Mouse (Mus musculus): ENCODE results near the gene Abhd11. TPM values are rescaled to one million over a fixed set of nuclear protein-coding genes. Genes with fewer than 3 reads are reported as not detected.

Gene Abhd11
- polyA plus RNA-seq, 1 experiment from 2014 or later: 50.7 TPM

- 24% methylated on average over 26 of the region's 26 CpGs for WGBS
- H3K27me3 ChIP-seq: peaks cover 21% of the 10 kb centered on the region
- H3K4me2 ChIP-seq (replicated peaks): peak overlapping the region; percentile 22; the same call in 1 of the 2 replicates
- no peaks in the 10 kb centered on the region for H3K9me3 ChIP-seq
- no peak overlapping the region for H3K27ac ChIP-seq
- H3K9ac ChIP-seq (replicated peaks): 0 out of 2 replicates have a peak overlapping the region, but pooled peaks have one; percentile 40
- H3K36me3 ChIP-seq: no peaks in the 10 kb centered on the region
- peaks cover 37% of the 10 kb centered on the region for H3K4me1 ChIP-seq (replicated peaks)
- ATAC-seq: no peak
- 0 out of 2 replicates have a peak overlapping the region, but pooled peaks have one; percentile 5 for H3K4me3 ChIP-seq (replicated peaks)
Observed at GRCm38 (mm10) chr5:135011809-135012613, 3.1 kb downstream of the Abhd11 start.

- H3K4me2 ChIP-seq (replicated peaks): peak overlapping the region; percentile 22; the same call in 1 of the 2 replicates
- no peak overlapping the region for H3K4me3 ChIP-seq (replicated peaks)
- peaks cover 19% of the 10 kb centered on the region for H3K27me3 ChIP-seq
- no peaks in the 10 kb centered on the region for H3K9me3 ChIP-seq
- H3K9ac ChIP-seq (replicated peaks): no peak overlapping the region
- WGBS: 4% methylated on average over 16 of the region's 16 CpGs
- H3K4me1 ChIP-seq (replicated peaks): peaks cover 34% of the 10 kb centered on the region
- ATAC-seq: no peak
- no peak overlapping the region for H3K27ac ChIP-seq
- H3K36me3 ChIP-seq: no peaks in the 10 kb centered on the region
Observed at GRCm38 (mm10) chr5:135012671-135013441, 3.9 kb downstream of the Abhd11 start.

- H3K27me3 ChIP-seq: peaks cover 19% of the 10 kb centered on the region
- no peak overlapping the region for H3K4me2 ChIP-seq (replicated peaks)
- 0 out of 2 replicates have a peak, but pooled peaks have one; percentile 22 for ATAC-seq
- no peak overlapping the region for H3K9ac ChIP-seq (replicated peaks)
- H3K4me1 ChIP-seq (replicated peaks): peaks cover 24% of the 10 kb centered on the region
- 14% methylated on average over 7 of the region's 7 CpGs for WGBS
- no peaks in the 10 kb centered on the region for H3K36me3 ChIP-seq
- H3K27ac ChIP-seq: no peak overlapping the region
- H3K9me3 ChIP-seq: no peaks in the 10 kb centered on the region
- no peak overlapping the region for H3K4me3 ChIP-seq (replicated peaks)
Observed at GRCm38 (mm10) chr5:135015497-135015896, 6.5 kb downstream of the Abhd11 start.

- 57% methylated on average over 4 of the region's 4 CpGs for WGBS
- Histone ChIP-seq H3K27me3 (peaks cover 13% of the 10 kb centered on the region), H3K4me3 (replicated peaks) (no peak overlapping the region), H3K9ac (replicated peaks) (no peak overlapping the region), H3K4me2 (replicated peaks) (no peak overlapping the region), H3K9me3 (no peaks in the 10 kb centered on the region), H3K27ac (no peak overlapping the region), H3K36me3 (no peaks in the 10 kb centered on the region), H3K4me1 (replicated peaks) (peaks cover 16% of the 10 kb centered on the region)
- no peak for ATAC-seq
Observed at GRCm38 (mm10) chr5:135016224-135016759, 7.3 kb downstream of the Abhd11 start.

- Histone ChIP-seq H3K27me3 (0 out of 2 replicates have a peak, but pooled peaks cover 2% of the 10 kb centered on the region), H3K36me3 (no peaks in the 10 kb centered on the region), H3K4me3 (replicated peaks) (no peak overlapping the region), H3K9ac (replicated peaks) (no peak overlapping the region), H3K27ac (no peak overlapping the region), H3K4me2 (replicated peaks) (no peak overlapping the region), H3K9me3 (no peaks in the 10 kb centered on the region), H3K4me1 (replicated peaks) (peaks cover 25% of the 10 kb centered on the region)
- peak; percentile 31; the same call in 1 of the 2 replicates for ATAC-seq
- 79% methylated on average over 6 of the region's 6 CpGs for WGBS
Observed at GRCm38 (mm10) chr5:135021814-135022213, 12.9 kb downstream of the Abhd11 start.

GRCm38 (mm10) chr5:135023344-135024173, 14.6 kb downstream of the Abhd11 start, which contains the start of gene Stx1a:
TSS of gene Stx1a (plus strand) at chr5:135023482.
- peak within 1 kb of the TSS; percentile 9; the same call in 1 of the 2 replicates for H3K27ac ChIP-seq
- peak within 1 kb of the TSS; percentile 80 for H3K9ac ChIP-seq (replicated peaks)
- peak within 1 kb of the TSS; percentile 70 for H3K4me3 ChIP-seq (replicated peaks)
- H3K27me3 ChIP-seq: 0 out of 2 replicates have a peak, but pooled peaks cover 2% of the 10 kb centered on the region
- no peaks in the 10 kb centered on the region for H3K9me3 ChIP-seq
- peak; percentile 93 for ATAC-seq
- H3K36me3 ChIP-seq: no peaks in the 10 kb centered on the region
- H3K4me2 ChIP-seq (replicated peaks): peak within 1 kb of the TSS; percentile 92
- under 1% methylated on average over 61 of the region's 61 CpGs for WGBS
- H3K4me1 ChIP-seq (replicated peaks): peaks cover 27% of the 10 kb centered on the region

- 76% methylated on average over 11 of the region's 11 CpGs for WGBS
- H3K9ac ChIP-seq (replicated peaks): no peak overlapping the region
Observed at GRCm38 (mm10) chr5:135024665-135025224, 15.8 kb downstream of the Abhd11 start.

GRCm38 (mm10) chr5:135025899-135026298, 16.9 kb downstream of the Abhd11 start:
- Histone ChIP-seq H3K27me3 (0 out of 2 replicates have a peak, but pooled peaks cover 2% of the 10 kb centered on the region), H3K36me3 (no peaks in the 10 kb centered on the region), H3K4me2 (replicated peaks) (no peak overlapping the region), H3K4me1 (replicated peaks) (peaks cover 32% of the 10 kb centered on the region), H3K27ac (no peak overlapping the region), H3K9me3 (no peaks in the 10 kb centered on the region), H3K4me3 (replicated peaks) (no peak overlapping the region), H3K9ac (replicated peaks) (no peak overlapping the region)
- WGBS: 16% methylated on average over 7 of the region's 7 CpGs
- ATAC-seq: no peak

More at GRCm38 (mm10) chr5:135024665-135025224, 15.8 kb downstream of the Abhd11 start:
- Histone ChIP-seq H3K27me3 (0 out of 2 replicates have a peak, but pooled peaks cover 2% of the 10 kb centered on the region), H3K4me2 (replicated peaks) (peak overlapping the region; percentile 92), H3K27ac (no peak overlapping the region), H3K4me1 (replicated peaks) (peaks cover 32% of the 10 kb centered on the region), H3K9me3 (no peaks in the 10 kb centered on the region), H3K4me3 (replicated peaks) (peak overlapping the region; percentile 70; the same call in 1 of the 2 replicates), H3K36me3 (no peaks in the 10 kb centered on the region)
- no peak for ATAC-seq

- H3K9ac ChIP-seq (replicated peaks): no peak overlapping the region
- no peak overlapping the region for H3K4me2 ChIP-seq (replicated peaks)
- 56% methylated on average over 18 of the region's 18 CpGs for whole genome bisulfite sequencing
- no peak for ATAC-seq
- H3K4me3 ChIP-seq (replicated peaks): no peak overlapping the region
- peaks cover 22% of the 10 kb centered on the region for H3K4me1 ChIP-seq (replicated peaks)
- H3K36me3 ChIP-seq: no peaks in the 10 kb centered on the region
- H3K9me3 ChIP-seq: no peaks in the 10 kb centered on the region
- H3K27ac ChIP-seq: no peak overlapping the region
- 0 out of 2 replicates have a peak, but pooled peaks cover 2% of the 10 kb centered on the region for H3K27me3 ChIP-seq
Observed at GRCm38 (mm10) chr5:135029007-135029854, 20.3 kb downstream of the Abhd11 start.

GRCm38 (mm10) chr5:135032581-135032980, 23.6 kb downstream of the Abhd11 start:
- H3K27ac ChIP-seq: no peak overlapping the region
- peaks cover 2% of the 10 kb centered on the region; the same call in 1 of the 2 replicates for H3K36me3 ChIP-seq
- ATAC-seq: no peak
- H3K9ac ChIP-seq (replicated peaks): no peak overlapping the region
- H3K9me3 ChIP-seq: no peaks in the 10 kb centered on the region
- no peak overlapping the region for H3K4me3 ChIP-seq (replicated peaks)
- no peaks in the 10 kb centered on the region for H3K27me3 ChIP-seq
- no peak overlapping the region for H3K4me2 ChIP-seq (replicated peaks)
- H3K4me1 ChIP-seq (replicated peaks): 0 out of 2 replicates have a peak, but pooled peaks cover 7% of the 10 kb centered on the region
- 95% methylated on average over 5 of the region's 5 CpGs for WGBS

Measured in midbrain, embryonic 13.5 days (tissue).